Mouse (Mus musculus) olfactory bulb, adult 2 months (tissue): ENCODE results near the gene Fam71f1.

Source experiments
- CTCF ChIP-seq: fragments of 200-500 bp; IDR thresholded peaks from 2 replicates; pipeline ENCODE4 v1.5.1; 2012; ENCODE audit warnings: low read depth, mild to moderate bottlenecking, low read length, moderate library complexity; ENCODE audit not compliant: insufficient read depth
- POLR2A ChIP-seq: fragments of 200-500 bp; IDR thresholded peaks from 2 replicates; pipeline ENCODE4 v1.6.1; 2012; ENCODE audit warnings: mild to moderate bottlenecking, low read depth, low read length, moderate library complexity; ENCODE audit not compliant: insufficient read depth

DNA sequence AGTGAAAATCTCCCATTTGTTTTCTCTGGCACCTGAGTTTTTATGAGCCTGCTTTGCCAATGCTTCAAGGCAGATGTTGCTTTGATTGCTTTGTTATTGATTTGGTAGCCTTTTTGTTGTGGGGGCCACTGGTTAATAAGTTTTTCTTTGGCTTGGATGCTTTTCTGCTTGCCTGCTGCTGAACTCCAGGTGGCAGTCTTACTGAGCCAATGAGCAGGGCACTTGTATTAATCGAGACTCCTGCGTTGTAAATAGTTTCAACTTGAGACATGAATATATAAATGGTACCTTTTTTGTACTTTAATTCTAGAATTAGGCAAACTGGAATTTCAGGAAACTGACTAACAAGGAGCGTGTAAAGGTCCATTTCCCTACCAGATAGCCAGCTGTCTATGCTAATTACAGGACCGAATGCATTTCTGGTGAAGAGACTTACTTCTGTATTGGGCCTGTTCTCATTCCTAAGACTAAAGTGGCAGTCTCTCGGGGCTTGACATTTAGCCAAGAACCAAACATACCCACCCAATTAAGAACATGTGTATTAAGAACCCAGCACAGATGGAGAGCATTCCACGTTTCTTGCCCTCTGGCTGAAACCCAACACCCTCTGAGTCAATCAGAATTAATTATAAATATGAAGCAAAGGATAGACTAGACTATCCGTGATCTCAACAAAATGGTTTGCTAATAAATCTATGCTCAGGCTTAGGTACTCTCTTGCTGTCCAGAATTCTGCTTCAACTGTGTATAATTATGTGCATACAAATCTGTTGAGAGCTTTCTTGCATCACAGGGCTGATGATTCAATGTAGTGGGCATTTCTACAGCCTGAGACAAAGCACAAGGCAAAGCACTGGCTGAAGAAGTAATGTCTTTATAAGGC lies 43.5 kb downstream of the Fam71f1 start:
- TF ChIP-seq CTCF = no peak
- TF ChIP-seq POLR2A = no peak
